ENCODE assay signal across 8 mouse cellular contexts in genomic region chr17:88255744-88256598, GRCm38 (mm10).
DNase-seq lines count a peak whose midpoint lies in the region; ATAC-seq and TF ChIP-seq lines count a peak whose summit lies in the region.

No protein-coding gene starts in this region.

- DNase-seq in adrenal gland, adult 8-10 months, result peak; percentile 61
- peak; percentile 93 for DNase-seq in embryo, embryonic 11 days
- peak; percentile 98 for DNase-seq in heart, adult 11 months
- DNase-seq in limb, embryonic 10.5 days (ENCODE audit: low spot score), result peak; percentile 87
- DNase-seq in midbrain, embryonic 11.5 days (ENCODE audit: low spot score, missing footprints), result peak; percentile 98
- peak; percentile 76 for DNase-seq in skeletal muscle tissue, adult 2 months (ENCODE audit: low read depth, low spot score)

- peak overlapping the region; percentile 79 for H3K4me2 ChIP-seq in intestine, postnatal 0 days (replicated peaks; ENCODE audit: low read depth)
- peak overlapping the region; percentile 96 for H3K4me2 ChIP-seq in midbrain, embryonic 11.5 days

- H3K4me1 ChIP-seq in intestine, postnatal 0 days (replicated peaks; ENCODE audit: control insufficient read depth, insufficient read depth, low read length), result no peaks in the 10 kb centered on the region; the same call in 1 of the 2 replicates
- H3K4me1 ChIP-seq in limb, embryonic 10.5 days, result peaks cover 28% of the 10 kb centered on the region
- peaks cover 8% of the 10 kb centered on the region; the same call in 1 of the 2 replicates for H3K4me1 ChIP-seq in midbrain, embryonic 11.5 days (ENCODE audit: control insufficient read depth, insufficient read depth, low read length)

- H3K27me3 ChIP-seq in intestine, postnatal 0 days (replicated peaks; ENCODE audit: control insufficient read depth, insufficient read depth, low read length), result no peaks in the 10 kb centered on the region
- no peaks in the 10 kb centered on the region for H3K27me3 ChIP-seq in limb, embryonic 10.5 days (ENCODE audit: low read depth, poor library complexity, severe bottlenecking)
- H3K27me3 ChIP-seq in midbrain, embryonic 11.5 days (ENCODE audit: control insufficient read depth, insufficient read depth, low read length), result no peaks in the 10 kb centered on the region

- peak overlapping the region; percentile 61 for H3K9ac ChIP-seq in intestine, postnatal 0 days (ENCODE audit: low read depth, low read length)
- H3K9ac ChIP-seq in midbrain, embryonic 11.5 days (ENCODE audit: low read length), result peak overlapping the region; percentile 95

- peak overlapping the region; percentile 91 for H3K27ac ChIP-seq in intestine, postnatal 0 days (ENCODE audit: low read depth, low read length)
- H3K27ac ChIP-seq in limb, embryonic 10.5 days, result peak overlapping the region; percentile 98
- peak overlapping the region; percentile 82 for H3K27ac ChIP-seq in midbrain, embryonic 11.5 days (ENCODE audit: low read depth, low read length)

- peak; percentile 86 for TF ChIP-seq CTCF in intestine, postnatal 0 days (IDR thresholded peaks at IDR 0.05; ENCODE audit: low read depth)

- ATAC-seq in intestine, postnatal 0 days, result peak; percentile 60
- ATAC-seq in midbrain, embryonic 11.5 days (ENCODE audit: low FRiP score), result peak; percentile 81
- no peak for ATAC-seq in erythroid progenitor cell, adult 5-6 weeks (replicated peaks; ENCODE audit: low FRiP score, poor library complexity, severe bottlenecking)

- H3K4me3 ChIP-seq in intestine, postnatal 0 days (ENCODE audit: low read depth, low read length), result peak overlapping the region; percentile 57
- peak overlapping the region; percentile 77 for H3K4me3 ChIP-seq in limb, embryonic 10.5 days
- peak overlapping the region; percentile 58 for H3K4me3 ChIP-seq in midbrain, embryonic 11.5 days (ENCODE audit: low read depth, low read length)

- H3K9me3 ChIP-seq in intestine, postnatal 0 days (ENCODE audit: control insufficient read depth), result no peaks in the 10 kb centered on the region
- H3K9me3 ChIP-seq in limb, embryonic 10.5 days (replicated peaks), result no peaks in the 10 kb centered on the region
- H3K9me3 ChIP-seq in midbrain, embryonic 11.5 days (ENCODE audit: control insufficient read depth, low read length), result no peaks in the 10 kb centered on the region

- H3K36me3 ChIP-seq in intestine, postnatal 0 days (ENCODE audit: control insufficient read depth, insufficient read depth), result no peaks in the 10 kb centered on the region
- H3K36me3 ChIP-seq in limb, embryonic 10.5 days, result no peaks in the 10 kb centered on the region
- no peaks in the 10 kb centered on the region for H3K36me3 ChIP-seq in midbrain, embryonic 11.5 days (ENCODE audit: control insufficient read depth, insufficient read depth, low read length)

- WGBS in intestine, postnatal 0 days, result 0% methylated on average over 40 of the region's 40 CpGs
- under 1% methylated on average over 40 of the region's 40 CpGs for WGBS in limb, embryonic 10.5 days
- WGBS in midbrain, embryonic 11.5 days, result under 1% methylated on average over 40 of the region's 40 CpGs
